Mouse (Mus musculus): ENCODE measurements around the gene Golga2.
A peak's percentile ranks its signal among the peaks of the same experiment; 100 is the strongest.

The Golga2 gene

GRCm38 (mm10) chr2:32317791-32318417 lies 30.7 kb downstream of the Golga2 start:
- DNase-seq (ENCODE audit: low spot score in 2 of 2) = no peak

- no peak for DNase-seq (ENCODE audit: low spot score in 2 of 2)
These were observed 31.8 kb downstream of the Golga2 start for GRCm38 (mm10) chr2:32318709-32319585.

GRCm38 (mm10) chr2:32319586-32320580 lies 32.7 kb downstream of the Golga2 start:
- DNase-seq (ENCODE audit: low spot score in 2 of 2) = no peak

GRCm38 (mm10) chr2:32320721-32321120 lies 33.5 kb downstream of the Golga2 start:
- no peak for DNase-seq (ENCODE audit: low spot score in 2 of 2)

DNA sequence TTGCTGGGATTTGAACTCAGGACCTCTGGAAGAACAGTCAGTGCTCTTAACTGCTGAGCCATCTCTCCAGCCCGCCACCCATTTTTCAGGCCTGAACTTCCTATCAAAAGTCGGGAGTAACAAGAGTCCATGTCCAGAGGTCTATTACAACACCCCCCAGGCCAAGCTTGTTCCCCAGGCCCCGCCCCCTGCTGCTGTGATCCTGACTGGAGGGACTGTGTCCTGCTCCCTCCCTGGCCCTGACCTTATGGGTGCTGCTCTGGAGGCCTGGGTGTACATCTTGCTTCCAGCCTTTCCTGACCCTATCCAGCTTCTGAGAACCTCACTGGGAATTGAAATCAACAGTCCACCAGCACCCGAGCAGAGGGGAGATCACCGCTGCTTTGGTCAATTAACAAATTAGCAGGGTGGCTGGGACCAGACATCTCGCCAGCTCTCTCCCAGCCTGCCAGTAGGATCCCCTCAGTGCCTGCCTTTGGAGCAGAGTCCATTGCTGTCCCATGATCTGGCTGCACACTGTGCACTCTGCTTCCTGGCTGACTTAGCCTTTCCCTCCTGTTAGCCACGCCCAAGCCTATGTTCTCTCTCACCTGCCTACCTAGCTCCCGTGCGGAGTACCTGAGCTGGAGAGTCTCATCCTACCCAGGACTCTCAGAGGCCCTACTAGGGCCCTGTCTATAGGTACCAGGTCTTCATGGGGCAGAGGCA lies 34.6 kb downstream of the Golga2 start:
- DNase-seq (ENCODE audit: low spot score in 2 of 2) = no peak

- DNase-seq (ENCODE audit: low spot score in 2 of 2) = no peak
These were observed 35.9 kb downstream of the Golga2 start for GRCm38 (mm10) chr2:32322754-32323741.

GRCm38 (mm10) chr2:32324322-32324721 lies 37.1 kb downstream of the Golga2 start:
- DNase-seq (ENCODE audit: low spot score in 2 of 2) = no peak

- no peak for DNase-seq (ENCODE audit: low spot score in 2 of 2)
These were observed 38.2 kb downstream of the Golga2 start for GRCm38 (mm10) chr2:32325342-32325741.

DNA sequence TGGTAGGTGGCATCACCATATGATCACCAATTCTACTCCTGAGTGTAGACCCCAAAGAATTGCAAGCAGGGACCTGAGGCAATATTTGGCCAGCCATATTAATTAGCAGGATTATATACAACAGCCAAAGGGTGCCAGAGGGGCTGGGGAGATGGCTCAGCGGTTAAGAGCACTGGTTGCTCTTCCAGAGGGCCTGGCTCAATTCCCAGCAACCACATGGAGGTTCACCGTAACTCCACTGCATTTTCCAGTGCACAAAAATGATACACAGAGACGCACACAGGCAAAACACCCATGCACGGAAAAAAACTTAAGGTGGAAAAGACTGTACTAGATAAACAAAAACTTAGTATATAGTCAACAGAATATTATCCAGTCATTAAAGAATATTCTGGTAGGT lies 40.0 kb downstream of the Golga2 start:
- DNase-seq (ENCODE audit: low spot score in 2 of 2) = no peak

DNA sequence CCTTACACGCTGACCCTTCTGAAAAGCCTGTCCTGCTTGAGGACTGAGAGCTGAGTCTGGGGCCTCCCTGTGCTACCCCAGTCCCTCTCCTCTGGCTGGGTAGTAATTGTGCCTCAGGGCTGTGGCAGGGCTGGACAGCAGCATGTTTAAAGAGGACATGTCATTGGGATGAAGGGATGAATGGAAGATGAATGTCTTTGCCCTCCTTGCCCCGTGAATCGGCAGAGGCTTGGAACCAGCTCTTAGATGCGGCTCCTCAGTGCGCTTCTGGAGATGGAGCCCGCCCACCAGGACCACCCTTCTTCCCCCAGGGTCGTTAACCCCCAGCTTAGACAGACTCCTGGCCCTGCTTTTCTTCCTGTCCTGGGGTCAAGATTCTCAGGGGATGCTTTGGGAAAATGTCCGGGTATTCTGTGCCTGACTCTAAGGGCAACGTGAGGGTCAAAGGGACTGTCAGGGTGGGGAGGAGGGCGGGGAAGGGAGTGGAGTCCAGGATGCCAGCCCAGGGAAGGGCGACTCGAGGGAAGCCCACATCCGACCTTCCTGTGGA lies 41.8 kb downstream of the Golga2 start:
- DNase-seq (ENCODE audit: low spot score in 2 of 2) = no peak

GRCm38 (mm10) chr2:32329531-32329930 lies 42.3 kb downstream of the Golga2 start:
- no peak for DNase-seq (ENCODE audit: low spot score in 2 of 2)

GRCm38 (mm10) chr2:32332159-32332558 lies 45.0 kb downstream of the Golga2 start:
- no peak for DNase-seq (ENCODE audit: low spot score in 2 of 2)

DNA sequence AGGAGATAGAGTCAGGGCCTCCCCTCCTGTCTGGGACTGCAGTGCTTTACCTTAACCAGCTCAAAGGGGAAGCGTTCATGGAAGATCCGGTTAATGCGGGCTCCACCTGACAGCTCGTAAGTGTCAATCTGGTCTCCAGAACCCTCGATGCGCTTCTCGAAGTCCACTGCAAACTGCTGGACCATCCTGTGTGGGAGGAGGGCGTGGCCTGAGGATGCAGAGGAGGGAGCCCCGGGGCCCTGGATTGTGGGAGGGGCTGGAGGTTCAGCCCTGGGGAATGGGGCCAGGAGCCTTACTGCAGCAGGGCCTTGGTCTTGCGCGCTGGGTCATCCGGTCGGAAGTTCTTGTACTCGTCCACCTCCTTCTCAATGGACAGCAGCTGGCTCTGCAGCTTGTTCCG lies 48.7 kb downstream of the Golga2 start:
- DNase-seq (ENCODE audit: low spot score in 2 of 2) = no peak

DNA sequence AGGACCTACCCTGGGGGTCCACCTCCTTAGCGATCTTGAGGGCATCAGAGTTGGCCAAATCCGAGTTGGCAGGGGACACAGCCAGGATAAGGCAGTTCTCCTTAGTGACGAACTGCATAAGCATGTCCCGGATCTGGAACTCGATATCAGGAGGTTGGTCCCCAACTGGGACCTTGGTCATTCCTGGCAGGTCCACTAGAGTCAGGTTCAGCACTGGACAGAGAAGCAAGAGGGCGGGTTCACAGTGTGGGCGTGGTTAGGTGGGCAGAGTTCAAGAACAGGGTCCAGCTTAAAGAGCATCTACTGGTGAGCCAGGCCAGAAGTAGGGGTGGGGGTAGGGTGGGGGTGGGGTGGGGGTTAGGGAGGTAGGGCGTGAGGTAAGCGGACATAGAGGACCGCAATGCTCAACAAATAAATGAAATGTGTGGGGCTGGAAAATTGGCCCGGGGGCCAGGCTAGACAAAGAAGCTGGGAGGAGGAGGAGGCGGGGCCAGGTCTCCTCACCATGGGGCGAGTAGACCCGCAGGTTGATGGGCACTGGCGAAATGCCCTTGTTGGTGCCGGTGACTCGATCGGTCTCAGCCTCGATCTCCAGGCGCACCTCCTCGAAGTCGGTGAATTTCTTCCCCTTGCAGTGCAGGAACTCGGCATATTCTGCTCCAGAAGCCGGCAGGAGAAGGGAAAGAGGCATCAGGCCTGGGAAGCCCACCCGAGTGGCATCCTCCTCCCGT lies 52.9 kb downstream of the Golga2 start:
- DNase-seq (ENCODE audit: low spot score in 2 of 2) = no peak

DNA sequence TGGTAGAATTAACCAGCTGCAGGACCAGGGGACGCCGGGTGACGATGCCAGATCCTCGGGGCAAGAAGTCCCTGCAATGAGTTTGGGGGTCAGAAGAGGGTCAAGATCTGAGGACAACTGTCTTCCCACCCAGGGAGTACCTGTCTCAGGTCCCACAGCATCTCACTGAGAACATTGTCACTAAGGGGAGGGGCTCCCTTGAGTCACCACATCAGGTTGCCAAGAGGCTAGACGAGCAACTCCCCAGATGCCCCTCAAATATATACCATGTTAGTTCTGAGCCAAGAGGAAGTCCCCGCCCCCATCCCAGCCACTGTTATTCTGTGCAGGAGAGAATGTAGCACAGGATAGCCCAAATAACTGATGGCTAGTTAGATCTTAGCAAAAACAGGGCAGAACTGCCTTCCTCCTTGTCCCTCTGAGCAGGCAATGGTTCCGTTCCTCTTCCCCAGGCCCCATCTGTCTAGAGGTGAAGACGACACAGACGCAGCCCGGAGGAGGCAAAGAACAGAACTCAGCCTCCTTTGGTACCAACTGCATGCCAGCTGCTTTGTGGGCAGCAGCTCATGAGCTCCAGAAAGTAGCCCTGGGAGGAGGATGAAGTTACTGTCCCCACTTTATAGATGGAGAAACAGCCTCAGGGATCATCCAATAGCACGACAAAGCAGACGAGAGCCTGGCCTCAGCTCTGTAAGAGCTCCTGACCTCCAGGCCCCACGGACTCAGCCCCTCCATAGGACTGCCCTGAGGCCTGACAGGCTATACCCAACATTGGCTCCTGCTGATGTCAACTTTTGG lies 53.9 kb downstream of the Golga2 start:
- peak; percentile 70 to 76 for DNase-seq (ENCODE audit: low spot score in 2 of 2)

GRCm38 (mm10) chr2:32341634-32341939 lies 54.4 kb downstream of the Golga2 start:
- DNase-seq (ENCODE audit: low spot score in 2 of 2) = no peak

DNA sequence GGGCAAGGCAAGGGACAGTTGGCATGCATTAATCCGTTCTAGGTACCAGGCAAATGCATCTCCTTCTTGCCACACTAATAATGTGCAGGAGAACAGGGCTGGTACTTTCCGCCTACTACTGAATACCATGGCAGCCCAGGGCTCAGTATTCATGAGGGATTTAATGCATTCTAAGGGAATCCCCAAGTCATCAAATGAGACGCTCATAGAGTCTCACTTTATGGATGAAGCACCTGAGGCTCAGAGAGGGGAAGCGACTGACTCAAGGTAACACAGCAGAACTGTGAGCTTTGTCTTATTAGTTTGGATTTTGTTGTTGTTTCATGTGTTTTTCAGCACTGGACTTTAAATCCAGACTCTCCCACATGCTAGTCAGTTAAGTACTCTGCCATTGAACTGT lies 54.9 kb downstream of the Golga2 start:
- no peak for DNase-seq (ENCODE audit: low spot score in 2 of 2)

- peak; percentile 81 to 88 for DNase-seq (ENCODE audit: low spot score in 2 of 2)
These were observed 55.6 kb downstream of the Golga2 start for GRCm38 (mm10) chr2:32342539-32343350.
